15 mouse cellular contexts compared by ENCODE assay signal in genomic region chr10:74952830-74953443, GRCm38 (mm10). TPM values are rescaled to one million over a fixed set of nuclear protein-coding genes. Genes with fewer than 3 reads are reported as not detected.
A peak's percentile ranks its signal among the peaks of the same experiment; 100 is the strongest.
DNase-seq lines count a peak whose midpoint lies in the region; ATAC-seq and TF ChIP-seq lines count a peak whose summit lies in the region.
"Had no signal": no experiment of that assay in that cellular context is flagged by ENCODE, and none has a peak within 500 bp of the region (broad histone marks: within the 10 kb centered on the region; RNA-seq: fewer than 3 reads in every experiment).

No protein-coding gene starts in this region.

- no peak overlapping the region for H3K4me2 ChIP-seq in hindbrain, postnatal 0 days (ENCODE audit: low read depth, low read length)
- H3K4me2 ChIP-seq in hindbrain, embryonic 11.5 days (replicated peaks; ENCODE audit: low read depth, low read length) = no peak overlapping the region
- H3K4me2 ChIP-seq: midbrain, embryonic 12.5 days had no signal

- no peaks in the 10 kb centered on the region for H3K79me3 ChIP-seq in C2C12 (ENCODE audit: low read depth)

- no peak overlapping the region for H3ac ChIP-seq in C2C12 (ENCODE audit: control insufficient read depth, insufficient read length, low read depth)

- ATAC-seq in hindbrain, postnatal 0 days = no peak
- ATAC-seq in hindbrain, embryonic 11.5 days (ENCODE audit: low FRiP score) = no peak
- ATAC-seq: liver, postnatal 0 days had no signal

- DNase-seq in hindbrain, postnatal 0 days (ENCODE audit: low spot score) = peak; percentile 9
- no peak for DNase-seq in hindbrain, embryonic 11.5 days (ENCODE audit: low spot score)
- peak; percentile 21 for DNase-seq in R1 (ENCODE audit: low read depth, low spot score)
- DNase-seq in left cerebral cortex, adult 8-10 months (ENCODE audit: low spot score in 2 of 2) = peak; percentile 23 to 71
- no peak for DNase-seq in thymus, postnatal 25 days
- no peak for DNase-seq in adrenal gland, postnatal 4 days (ENCODE audit: low spot score in 2 of 2)
- no peak for DNase-seq in testis, postnatal 14 days (ENCODE audit: low spot score)
- DNase-seq: cerebellum, postnatal 10 days; gastrocnemius, adult 2 months; heart, postnatal 4 days; kidney, adult 11 months; liver, postnatal 0 days; lung, postnatal 36 days had no signal

- no peak for TF ChIP-seq CTCF in hindbrain, postnatal 0 days (IDR thresholded peaks at IDR 0.05; ENCODE audit: low read depth)
- TF ChIP-seq CTCF in C2C12 (IDR thresholded peaks at IDR 0.05; ENCODE audit: control insufficient read depth, insufficient read depth, insufficient read length) = no peak

- no peak overlapping the region for H3K9ac ChIP-seq in hindbrain, postnatal 0 days (replicated peaks; ENCODE audit: low read length)
- H3K9ac ChIP-seq in hindbrain, embryonic 11.5 days (ENCODE audit: low read depth, low read length) = no peak overlapping the region
- H3K9ac ChIP-seq: liver, postnatal 0 days; midbrain, embryonic 12.5 days had no signal

- H3K27me3 ChIP-seq in hindbrain, postnatal 0 days (ENCODE audit: insufficient read depth, low read length) = no peaks in the 10 kb centered on the region
- H3K27me3 ChIP-seq in hindbrain, embryonic 11.5 days (ENCODE audit: control insufficient read depth, insufficient read depth, low read length) = no peaks in the 10 kb centered on the region
- H3K27me3 ChIP-seq in C2C12 (ENCODE audit: control insufficient read depth, insufficient read depth, insufficient read length) = peaks cover 26% of the 10 kb centered on the region
- H3K27me3 ChIP-seq: midbrain, embryonic 12.5 days had no signal

- no peak overlapping the region for H3K27ac ChIP-seq in hindbrain, postnatal 0 days
- H3K27ac ChIP-seq in hindbrain, embryonic 11.5 days (ENCODE audit: low read depth, low read length) = no peak overlapping the region
- H3K27ac ChIP-seq: gastrocnemius, adult 2 months; midbrain, embryonic 12.5 days had no signal

- 28% methylated on average over 9 of the region's 9 CpGs for WGBS in hindbrain, postnatal 0 days
- 42% methylated on average over 9 of the region's 9 CpGs for WGBS in hindbrain, embryonic 11.5 days

- H3K4me1 ChIP-seq in hindbrain, postnatal 0 days (ENCODE audit: insufficient read depth, low read length) = no peaks in the 10 kb centered on the region
- H3K4me1 ChIP-seq in hindbrain, embryonic 11.5 days (replicated peaks; ENCODE audit: control insufficient read depth, insufficient read depth, low read length) = no peaks in the 10 kb centered on the region

- H3K36me3 ChIP-seq in hindbrain, postnatal 0 days (ENCODE audit: insufficient read depth, low read length) = no peaks in the 10 kb centered on the region
- H3K36me3 ChIP-seq in hindbrain, embryonic 11.5 days (ENCODE audit: control insufficient read depth, insufficient read depth, low read length) = no peaks in the 10 kb centered on the region
- no peaks in the 10 kb centered on the region for H3K36me3 ChIP-seq in C2C12 (ENCODE audit: control insufficient read depth, insufficient read depth)
- H3K36me3 ChIP-seq: midbrain, embryonic 12.5 days had no signal

- no peaks in the 10 kb centered on the region for H3K9me3 ChIP-seq in hindbrain, postnatal 0 days (ENCODE audit: low read length)
- H3K9me3 ChIP-seq in hindbrain, embryonic 11.5 days (ENCODE audit: control insufficient read depth, low read length) = no peaks in the 10 kb centered on the region
- H3K9me3 ChIP-seq: midbrain, embryonic 12.5 days had no signal

- no peak overlapping the region for H3K4me3 ChIP-seq in hindbrain, postnatal 0 days (ENCODE audit: low read length)
- no peak overlapping the region for H3K4me3 ChIP-seq in hindbrain, embryonic 11.5 days (ENCODE audit: low read depth, low read length)
- no peak overlapping the region for H3K4me3 ChIP-seq in C2C12 (ENCODE audit: insufficient read depth, poor library complexity, severe bottlenecking)
- H3K4me3 ChIP-seq: gastrocnemius, adult 2 months; midbrain, embryonic 12.5 days had no signal

- no peaks in the 10 kb centered on the region for H3K79me2 ChIP-seq in C2C12 (ENCODE audit: control insufficient read depth, insufficient read depth)

TF ChIP-seq in C2C12, 6 proteins besides CTCF, POLR2A, EP300 and RAD21:
- TF ChIP-seq MYOG (IDR thresholded peaks at IDR 0.05; ENCODE audit: control insufficient read depth, extremely low read depth, insufficient read length) (no peak), MYOD1 (IDR thresholded peaks at IDR 0.05; ENCODE audit: control insufficient read depth, insufficient read length, low read depth) (peak; percentile 12), CEBPB (IDR thresholded peaks at IDR 0.05; ENCODE audit: low read depth) (no peak), MAX (IDR thresholded peaks at IDR 0.05) (no peak), USF1 (IDR thresholded peaks at IDR 0.05; ENCODE audit: low read depth) (no peak), FOSL1 (IDR thresholded peaks at IDR 0.05; ENCODE audit: insufficient read depth, low read length, poor library complexity, severe bottlenecking) (no peak)
TF ChIP-seq in C2C12: peak in this region for 1.

RNA-seq across cellular contexts. Expression of gene Gnaz, which starts 14.0 kb away (rescaled TPM):
- 166 and 178 TPM in 2 replicates for total RNA-seq in hindbrain, postnatal 0 days (2014; rRNA removed)
- 88.3 and 99.9 TPM in 2 replicates for polyA plus RNA-seq in hindbrain, postnatal 0 days (2015; fragmentation: Nextera tagmentation; extraction: Ambion mirVana)
- polyA plus RNA-seq in hindbrain, embryonic 11.5 days (2014; fragmentation: Nextera tagmentation; extraction: Ambion mirVana) = 14.0 and 14.7 TPM in 2 replicates
- 0.37 TPM for polyA plus RNA-seq in C2C12 (2012; fragmentation: generic; extraction: Trizol)
- 100 to 1,000 TPM in 2 of 4 experiments, 10 to 100 TPM in 2; 93.3 to 104 (median 99.6) TPM for total RNA-seq in left cerebral cortex, adult 8-10 months (2022)
- total RNA-seq in adrenal gland, postnatal 4 days (2021) = 10 to 100 TPM in 1 of 2 experiments, 1 to 10 TPM in 1; 7.2 to 10.8 TPM

Comparison
In these comparisons a context has a peak if more than half of its experiments do, and no peak if none do; other contexts are left out.
1. DNase-seq: peak in hindbrain, postnatal 0 days (single experiment), R1 (single experiment) and left cerebral cortex, adult 8-10 months (2 of 2); none in hindbrain, embryonic 11.5 days (single experiment), thymus, postnatal 25 days (single experiment), adrenal gland, postnatal 4 days (0 of 2) and testis, postnatal 14 days (single experiment).
2. RNA of gene Gnaz, which starts 14.0 kb away (total RNA-seq): 166 to 178 TPM in hindbrain, postnatal 0 days and 93.3 to 104 TPM in left cerebral cortex, adult 8-10 months; 7.2 to 10.8 TPM in adrenal gland, postnatal 4 days; every median in the first group is over 4 times any median in the second.